Mouse (Mus musculus): Measurements from ENCODE around the gene Adipor1. TPM values are rescaled to one million over a fixed set of nuclear protein-coding genes. Genes with fewer than 3 reads are reported as not detected.
"Not testable (repeated sequence)": the region's sequence is repeated elsewhere in the genome, so short reads cannot be mapped to it uniquely, and the experiment has no call there.

The Adipor1 gene
- polyA plus RNA-seq, 1 experiment from 2014 or later, result 123 TPM

DNA sequence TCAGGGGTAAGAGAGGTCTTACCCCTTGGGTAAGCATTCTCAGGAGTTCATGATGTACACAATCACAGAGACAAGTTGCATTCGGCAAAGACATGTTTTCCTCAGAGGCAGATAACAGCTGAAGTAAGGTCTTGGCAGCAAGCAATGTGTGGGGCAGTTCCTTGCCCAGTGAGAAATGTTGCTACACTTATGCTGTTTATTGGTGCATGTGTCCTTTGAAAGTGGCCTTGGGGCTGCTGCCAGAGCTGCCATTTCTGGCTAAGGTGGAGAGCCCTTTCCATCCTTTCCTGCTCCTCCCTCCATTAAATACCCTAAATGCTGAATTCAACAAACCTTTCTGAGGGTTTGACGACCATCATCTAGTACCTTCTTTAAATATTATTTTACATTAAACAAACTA lies 30.2 kb downstream of the Adipor1 start:
- Histone ChIP-seq H3K27me3 (replicated peaks; ENCODE audit: insufficient read depth, low read length) (no peaks in the 10 kb centered on the region), H3K4me2 (replicated peaks; ENCODE audit: low read depth, low read length) (no peak overlapping the region), H3K27ac (ENCODE audit: low read length) (no peak overlapping the region), H3K36me3 (ENCODE audit: insufficient read depth, low read length) (no peaks in the 10 kb centered on the region), H3K9me3 (ENCODE audit: low read length) (no peaks in the 10 kb centered on the region), H3K4me3 (ENCODE audit: low read depth, low read length) (no peak overlapping the region), H3K9ac (replicated peaks; ENCODE audit: low read depth) (no peak overlapping the region), H3K4me1 (ENCODE audit: insufficient read depth, low read depth, low read length) (no peaks in the 10 kb centered on the region)
- DNase-seq (ENCODE audit: low spot score), result no peak
- ATAC-seq, result no peak
- 73% methylated on average over 2 of the region's 2 CpGs for WGBS
- TF ChIP-seq EP300 (IDR thresholded peaks at IDR 0.05), result no peak
- TF ChIP-seq CTCF (IDR thresholded peaks at IDR 0.05), result no peak

DNA sequence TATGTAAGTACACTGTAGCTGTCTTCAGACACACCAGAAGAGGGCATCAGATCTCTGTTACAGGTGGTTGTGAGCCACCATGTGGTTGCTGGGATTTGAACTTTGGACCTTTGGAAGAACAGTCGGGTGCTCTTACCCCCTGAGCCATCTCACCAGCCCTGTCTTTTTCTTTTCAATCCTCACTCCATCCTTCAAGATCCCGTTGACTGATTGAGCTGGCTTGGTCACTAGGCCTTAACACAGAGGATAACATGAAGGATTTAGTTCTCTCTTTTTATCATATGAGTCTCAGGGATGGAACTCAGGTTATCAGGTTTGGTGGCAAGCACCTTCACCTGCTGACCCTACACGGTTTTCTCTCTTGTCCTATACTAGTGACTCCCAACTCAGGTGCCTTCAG lies 33.4 kb downstream of the Adipor1 start:
- ATAC-seq; H3K9ac ChIP-seq (replicated peaks; ENCODE audit: low read depth); H3K4me3 ChIP-seq (ENCODE audit: low read depth, low read length); H3K4me2 ChIP-seq (replicated peaks; ENCODE audit: low read depth, low read length); H3K9me3 ChIP-seq (ENCODE audit: low read length); H3K4me1 ChIP-seq (ENCODE audit: insufficient read depth, low read depth, low read length); DNase-seq (ENCODE audit: low spot score); H3K36me3 ChIP-seq (ENCODE audit: insufficient read depth, low read length); H3K27ac ChIP-seq (ENCODE audit: low read length); H3K27me3 ChIP-seq (replicated peaks; ENCODE audit: insufficient read depth, low read length): not testable (repeated sequence)
- 68% methylated on average over 3 of the region's 3 CpGs for WGBS

DNA sequence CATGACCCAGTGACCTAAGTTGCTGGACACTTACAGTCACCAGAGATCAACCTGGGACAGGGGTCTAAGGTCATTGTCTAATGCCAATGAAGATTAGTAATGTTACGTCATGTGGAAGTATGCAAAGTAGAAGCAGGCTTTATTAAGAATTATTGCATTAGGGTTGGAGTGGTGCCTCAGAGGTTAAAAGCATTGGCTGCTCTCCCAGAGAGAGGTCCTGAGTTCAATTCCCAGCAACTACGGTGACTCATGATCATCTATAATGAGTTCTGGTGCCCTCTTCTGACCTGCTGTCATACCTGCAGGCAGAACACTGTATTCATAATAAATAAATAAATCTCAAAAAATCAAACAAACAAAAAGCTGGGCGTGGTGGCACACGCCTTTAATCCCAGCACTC lies 35.0 kb downstream of the Adipor1 start:
- Histone ChIP-seq H3K4me2 (replicated peaks; ENCODE audit: low read depth, low read length) (no peak overlapping the region), H3K4me3 (ENCODE audit: low read depth, low read length) (no peak overlapping the region), H3K4me1 (ENCODE audit: insufficient read depth, low read depth, low read length) (no peaks in the 10 kb centered on the region; the same call in 1 of the 2 replicates), H3K27me3 (replicated peaks; ENCODE audit: insufficient read depth, low read length) (no peaks in the 10 kb centered on the region), H3K9me3 (ENCODE audit: low read length) (no peaks in the 10 kb centered on the region), H3K9ac (replicated peaks; ENCODE audit: low read depth) (no peak overlapping the region), H3K27ac (ENCODE audit: low read length) (no peak overlapping the region), H3K36me3 (ENCODE audit: insufficient read depth, low read length) (no peaks in the 10 kb centered on the region)
- ATAC-seq (no peak), DNase-seq (ENCODE audit: low spot score) (no peak)
- TF ChIP-seq EP300 (IDR thresholded peaks at IDR 0.05) (no peak), CTCF (IDR thresholded peaks at IDR 0.05) (no peak)
- WGBS, result 78% methylated on average over 4 of the region's 4 CpGs

DNA sequence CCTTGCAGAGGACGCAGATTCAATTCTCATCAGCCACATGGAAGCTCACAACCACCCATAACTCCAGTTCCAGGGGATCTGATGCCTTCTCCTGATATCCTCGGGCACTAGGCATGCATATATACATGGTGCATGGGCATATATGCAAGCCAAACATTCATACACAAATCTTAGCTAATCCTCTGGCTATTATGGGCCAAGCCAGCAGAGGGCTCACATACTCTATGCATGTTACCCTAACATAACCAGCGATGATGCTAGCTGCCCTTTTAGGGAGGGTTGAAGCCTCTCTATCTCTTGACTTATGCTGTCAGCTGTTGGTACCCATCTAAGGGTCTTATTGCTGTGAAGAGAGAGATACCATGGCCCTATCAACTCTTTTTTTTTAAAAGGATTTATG lies 35.8 kb downstream of the Adipor1 start:
- no peak overlapping the region for H3K27ac ChIP-seq (ENCODE audit: low read length)
- H3K4me1 ChIP-seq (ENCODE audit: insufficient read depth, low read depth, low read length), result peaks cover 3% of the 10 kb centered on the region; the same call in 1 of the 2 replicates
- H3K36me3 ChIP-seq (ENCODE audit: insufficient read depth, low read length), result no peaks in the 10 kb centered on the region
- whole genome bisulfite sequencing, result 37% methylated on average over 3 of the region's 3 CpGs
- TF ChIP-seq EP300 (IDR thresholded peaks at IDR 0.05), result no peak
- TF ChIP-seq CTCF (IDR thresholded peaks at IDR 0.05), result peak; percentile 76
- no peaks in the 10 kb centered on the region for H3K27me3 ChIP-seq (replicated peaks; ENCODE audit: insufficient read depth, low read length)
- H3K4me2 ChIP-seq (replicated peaks; ENCODE audit: low read depth, low read length), result no peak overlapping the region
- H3K4me3 ChIP-seq (ENCODE audit: low read depth, low read length), result no peak overlapping the region
- no peak overlapping the region for H3K9ac ChIP-seq (replicated peaks; ENCODE audit: low read depth)
- no peaks in the 10 kb centered on the region for H3K9me3 ChIP-seq (ENCODE audit: low read length)
- ATAC-seq (no peak), DNase-seq (ENCODE audit: low spot score) (peak; percentile 52)

DNA sequence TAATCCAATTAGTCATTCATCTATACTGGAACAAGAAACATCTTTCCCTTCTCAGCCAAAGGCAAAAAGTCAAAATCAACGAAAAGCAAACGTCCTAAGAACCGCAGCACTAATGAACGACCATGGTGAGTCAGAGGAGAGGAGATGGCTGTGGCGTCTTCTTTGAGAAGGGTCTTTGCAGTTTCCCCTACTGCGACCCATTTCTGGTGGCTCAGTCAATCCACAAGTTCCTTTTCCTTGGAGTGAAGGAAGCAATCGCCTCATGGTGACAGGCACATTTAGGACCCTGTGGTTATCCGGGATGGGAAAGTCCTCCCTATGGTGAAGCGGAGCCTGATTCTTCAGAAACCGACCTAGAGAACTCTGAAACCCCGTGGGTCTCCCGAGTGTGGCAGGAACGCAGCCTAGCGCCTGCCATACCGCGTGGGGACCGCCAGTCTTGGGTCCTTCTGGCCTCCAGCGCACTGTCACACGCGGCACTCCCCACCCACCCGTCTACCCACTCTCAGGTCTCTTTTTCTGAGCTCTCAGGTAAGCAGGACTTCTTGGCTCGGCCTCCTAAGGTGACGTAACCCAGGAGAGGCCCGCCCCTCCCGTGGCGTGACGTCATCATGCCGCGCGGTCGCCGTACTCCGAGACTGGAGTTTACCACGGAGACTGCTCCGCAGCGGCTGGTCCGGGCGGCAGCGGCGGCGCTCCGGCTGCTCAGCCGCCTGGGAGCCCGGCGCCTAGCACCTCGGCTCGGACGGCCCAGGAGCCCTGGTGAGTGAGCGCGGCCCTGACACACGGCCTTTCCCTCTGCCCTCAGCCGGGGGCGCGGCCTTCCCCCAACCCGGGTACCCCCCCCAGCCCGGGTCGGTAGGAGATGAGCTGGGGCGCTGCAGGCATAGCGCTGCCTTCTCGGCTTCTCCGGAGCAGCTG lies 40.0 kb downstream of the Adipor1 start, which contains the start of gene Klhl12:
Gene Klhl12 (plus strand): TSS at position 628 of the 921 bp plus-strand sequence.
- WGBS, result under 1% methylated on average over 52 of the region's 61 CpGs
- DNase-seq (ENCODE audit: low spot score) (peak; percentile 90), ATAC-seq (peak; percentile 96)
- H3K4me2 ChIP-seq (replicated peaks; ENCODE audit: low read depth, low read length), result peak within 1 kb of the TSS; percentile 88
- H3K27me3 ChIP-seq (replicated peaks; ENCODE audit: insufficient read depth, low read length), result no peaks in the 10 kb centered on the region
- H3K9me3 ChIP-seq (ENCODE audit: low read length), result no peaks in the 10 kb centered on the region
- H3K36me3 ChIP-seq (ENCODE audit: insufficient read depth, low read length), result no peaks in the 10 kb centered on the region
- H3K4me1 ChIP-seq (ENCODE audit: insufficient read depth, low read depth, low read length), result peaks cover 5% of the 10 kb centered on the region; the same call in 1 of the 2 replicates
- peak within 1 kb of the TSS; percentile 91 for H3K9ac ChIP-seq (replicated peaks; ENCODE audit: low read depth)
- peak within 1 kb of the TSS; percentile 88 for H3K4me3 ChIP-seq (ENCODE audit: low read depth, low read length)
- TF ChIP-seq CTCF (IDR thresholded peaks at IDR 0.05), result peak; percentile 21; the same call in 1 of the 2 replicates
- TF ChIP-seq EP300 (IDR thresholded peaks at IDR 0.05), result no peak
- H3K27ac ChIP-seq (ENCODE audit: low read length), result peak within 1 kb of the TSS; percentile 88

DNA sequence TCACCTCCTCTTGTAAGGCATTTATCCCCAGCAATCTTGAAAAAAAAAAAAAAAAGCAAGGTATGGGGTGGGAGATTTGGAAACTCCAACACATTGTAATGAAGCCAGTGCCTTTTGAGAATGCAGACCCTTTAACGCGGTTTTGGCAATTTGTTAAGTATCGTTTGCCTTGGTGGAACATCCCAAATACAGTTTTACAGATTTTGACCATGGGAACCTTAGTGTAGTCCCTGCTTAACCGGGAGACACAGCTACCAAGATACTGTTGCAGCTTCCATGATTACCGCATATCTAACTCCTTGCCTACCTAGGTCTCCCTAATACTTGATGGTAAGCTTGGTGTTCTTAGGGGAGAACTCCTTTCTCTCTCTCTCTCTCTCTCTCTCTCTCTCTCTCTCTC lies 40.9 kb downstream of the Adipor1 start:
- H3K4me3 ChIP-seq (ENCODE audit: low read depth, low read length), result peak overlapping the region; percentile 88
- TF ChIP-seq CTCF (IDR thresholded peaks at IDR 0.05) (no peak), EP300 (IDR thresholded peaks at IDR 0.05) (no peak)
- DNase-seq (ENCODE audit: low spot score) (no peak), ATAC-seq (no peak)
- H3K9me3 ChIP-seq (ENCODE audit: low read length), result no peaks in the 10 kb centered on the region
- H3K4me2 ChIP-seq (replicated peaks; ENCODE audit: low read depth, low read length), result peak overlapping the region; percentile 88
- H3K27me3 ChIP-seq (replicated peaks; ENCODE audit: insufficient read depth, low read length), result no peaks in the 10 kb centered on the region
- 18% methylated on average over 5 of the region's 5 CpGs for WGBS
- H3K4me1 ChIP-seq (ENCODE audit: insufficient read depth, low read depth, low read length), result peaks cover 5% of the 10 kb centered on the region; the same call in 1 of the 2 replicates
- no peaks in the 10 kb centered on the region for H3K36me3 ChIP-seq (ENCODE audit: insufficient read depth, low read length)
- H3K27ac ChIP-seq (ENCODE audit: low read length), result peak overlapping the region; percentile 88; the same call in 1 of the 2 replicates
- peak overlapping the region; percentile 91 for H3K9ac ChIP-seq (replicated peaks; ENCODE audit: low read depth)

Data from lung, postnatal 0 days (tissue).